Mouse (Mus musculus): Measurements from ENCODE around the gene Scyl2. TPM values are rescaled to one million over a fixed set of nuclear protein-coding genes. Genes with fewer than 3 reads are reported as not detected.

Gene Scyl2
- polyA plus RNA-seq, 1 experiment = 0.29 TPM

DNA sequence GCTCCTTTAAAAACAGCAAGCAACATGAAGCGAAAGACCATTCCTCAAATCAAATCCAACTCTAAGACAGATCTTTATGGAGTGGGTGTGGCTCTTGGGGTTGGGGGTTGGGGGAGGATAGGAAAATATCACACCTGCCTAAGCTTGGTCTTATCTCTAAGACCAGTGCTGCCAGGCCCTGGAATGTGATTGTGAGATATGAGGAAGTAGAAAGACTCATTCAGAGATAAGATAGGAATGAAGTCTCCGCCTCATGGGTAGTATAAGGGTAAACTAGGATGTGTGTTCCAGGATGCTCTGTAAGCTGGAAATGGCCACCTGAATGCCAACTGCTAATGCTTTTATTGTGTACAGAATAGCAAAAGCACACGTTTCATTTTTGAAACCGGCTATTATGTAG is 91.8 kb downstream of the Scyl2 start:
- H3K36me3 ChIP-seq (ENCODE audit: control insufficient read depth) = no peaks in the 10 kb centered on the region
- no peak overlapping the region for H3K4me3 ChIP-seq (replicated peaks)
- TF ChIP-seq TAL1 (IDR thresholded peaks at IDR 0.05; ENCODE audit: low read length) = no peak
- no peak for TF ChIP-seq GATA1 (IDR thresholded peaks at IDR 0.05; ENCODE audit: low read length)
- H3K27me3 ChIP-seq (ENCODE audit: control insufficient read depth) = no peaks in the 10 kb centered on the region
- H3K9me3 ChIP-seq (ENCODE audit: control insufficient read depth, low read length) = no peaks in the 10 kb centered on the region
- H3K4me1 ChIP-seq (ENCODE audit: control insufficient read depth) = peaks cover 12% of the 10 kb centered on the region

DNA sequence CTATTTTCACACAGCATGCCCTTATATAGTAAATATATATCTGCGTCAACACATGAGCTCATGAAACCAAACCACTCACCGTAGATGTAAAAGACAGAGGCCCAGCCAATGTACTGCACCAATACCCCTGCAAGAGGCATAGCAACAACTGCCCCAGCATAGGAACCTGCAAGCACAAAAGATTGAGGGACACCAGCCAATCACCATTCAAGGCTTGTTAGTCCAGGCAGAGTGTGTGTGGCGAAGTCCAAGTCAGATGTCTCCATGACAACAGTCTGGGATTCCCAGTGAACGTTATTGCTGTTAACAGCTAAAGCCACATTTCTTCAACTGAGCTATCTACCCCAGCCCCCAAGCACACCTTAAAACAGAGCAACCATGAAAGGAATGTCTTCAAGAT is 93.3 kb downstream of the Scyl2 start:
- TF ChIP-seq TAL1 (IDR thresholded peaks at IDR 0.05; ENCODE audit: low read length) (no peak), GATA1 (IDR thresholded peaks at IDR 0.05; ENCODE audit: low read length) (no peak)
- Histone ChIP-seq H3K4me1 (ENCODE audit: control insufficient read depth) (peaks cover 12% of the 10 kb centered on the region), H3K9me3 (ENCODE audit: control insufficient read depth, low read length) (no peaks in the 10 kb centered on the region), H3K4me3 (replicated peaks) (no peak overlapping the region), H3K36me3 (ENCODE audit: control insufficient read depth) (no peaks in the 10 kb centered on the region), H3K27me3 (ENCODE audit: control insufficient read depth) (no peaks in the 10 kb centered on the region)

GRCm38 (mm10) chr10:89589877-89590276 is 96.2 kb downstream of the Scyl2 start:
- H3K27me3 ChIP-seq (ENCODE audit: control insufficient read depth) = no peaks in the 10 kb centered on the region
- TF ChIP-seq GATA1 (IDR thresholded peaks at IDR 0.05; ENCODE audit: low read length) = no peak
- TF ChIP-seq TAL1 (IDR thresholded peaks at IDR 0.05; ENCODE audit: low read length) = no peak
- H3K9me3 ChIP-seq (ENCODE audit: control insufficient read depth, low read length) = no peaks in the 10 kb centered on the region
- H3K4me3 ChIP-seq (replicated peaks) = no peak overlapping the region
- no peaks in the 10 kb centered on the region for H3K36me3 ChIP-seq (ENCODE audit: control insufficient read depth)
- H3K4me1 ChIP-seq (ENCODE audit: control insufficient read depth) = peaks cover 7% of the 10 kb centered on the region

Other genes with a start within 250 kb of the Scyl2 start
- gene Gas2l3, start 242.3 kb downstream of the Scyl2 start, polyA plus RNA-seq (2012) = 0.04 and 0.11 TPM in 2 replicates
- not detected in 2 replicates for gene Nr1h4, start 152.7 kb downstream of the Scyl2 start, polyA plus RNA-seq (2012)
- 0.01 TPM in 1 of 2 replicates, not detected in the other for gene Slc17a8, start 65.0 kb downstream of the Scyl2 start, polyA plus RNA-seq (2012)
- gene Actr6, start 46.0 kb upstream of the Scyl2 start, polyA plus RNA-seq (2012) = 0.06 TPM in 1 of 2 replicates, not detected in the other
- gene Uhrf1bp1l, start 58.7 kb upstream of the Scyl2 start, polyA plus RNA-seq (2012) = 0.23 and 0.64 TPM in 2 replicates
- gene Anks1b, start 187.2 kb upstream of the Scyl2 start, polyA plus RNA-seq (2012) = 0.02 TPM in 1 of 2 replicates, not detected in the other